Mouse (Mus musculus): ENCODE data around the gene Gm20458. TPM values are rescaled to one million over a fixed set of nuclear protein-coding genes. Genes with fewer than 3 reads are reported as not detected.

Gene Gm20458
- polyA plus RNA-seq, 1 experiment from 2014 or later: 3.2 TPM

GRCm38 (mm10) chr2:164537003-164537402, 76.2 kb downstream of the Gm20458 start:
- ATAC-seq (replicated peaks; ENCODE audit: low FRiP score): no peak
- H3K27me3 ChIP-seq (ENCODE audit: control insufficient read depth, insufficient read depth, low read length): no peaks in the 10 kb centered on the region
- no peak overlapping the region for H3K9ac ChIP-seq (ENCODE audit: low read length)
- no peaks in the 10 kb centered on the region for H3K9me3 ChIP-seq (ENCODE audit: control insufficient read depth, low read length)
- no peak overlapping the region for H3K4me2 ChIP-seq (ENCODE audit: low read depth, low read length, severe bottlenecking)
- no peak overlapping the region for H3K4me3 ChIP-seq (ENCODE audit: low read depth, low read length)
- H3K4me1 ChIP-seq (replicated peaks; ENCODE audit: control insufficient read depth, insufficient read depth, low read length): no peaks in the 10 kb centered on the region
- H3K27ac ChIP-seq (ENCODE audit: low read depth, low read length): no peak overlapping the region
- WGBS: 85% methylated on average over 4 of the region's 4 CpGs
- no peaks in the 10 kb centered on the region for H3K36me3 ChIP-seq (ENCODE audit: control insufficient read depth, insufficient read depth, low read length)
- DNase-seq (ENCODE audit: low spot score): no peak

Other genes with a start within 250 kb of the Gm20458 start
- gene Wfdc15b, start 239.3 kb upstream of the Gm20458 start, polyA plus RNA-seq (2014; fragmentation: Nextera tagmentation; extraction: Ambion mirVana): not detected in 2 replicates
- not detected in 2 replicates for gene Svs2, start 222.5 kb upstream of the Gm20458 start, polyA plus RNA-seq (2014; fragmentation: Nextera tagmentation; extraction: Ambion mirVana)
- gene Svs3b, start 204.3 kb upstream of the Gm20458 start, polyA plus RNA-seq (2014; fragmentation: Nextera tagmentation; extraction: Ambion mirVana): not detected in 2 replicates
- not detected in 2 replicates for gene Svs4, start 182.5 kb upstream of the Gm20458 start, polyA plus RNA-seq (2014; fragmentation: Nextera tagmentation; extraction: Ambion mirVana)
- gene Svs3a, start 171.7 kb upstream of the Gm20458 start, polyA plus RNA-seq (2014; fragmentation: Nextera tagmentation; extraction: Ambion mirVana): not detected in 2 replicates
- gene Svs6, start 144.2 kb upstream of the Gm20458 start, polyA plus RNA-seq (2014; fragmentation: Nextera tagmentation; extraction: Ambion mirVana): not detected in 2 replicates
- gene Svs5, start 128.2 kb upstream of the Gm20458 start, polyA plus RNA-seq (2014; fragmentation: Nextera tagmentation; extraction: Ambion mirVana): not detected in 2 replicates
- 0.31 and 0.32 TPM in 2 replicates for gene Slpi, start 71.9 kb upstream of the Gm20458 start, polyA plus RNA-seq (2014; fragmentation: Nextera tagmentation; extraction: Ambion mirVana)
- gene Rbpjl, start 57.8 kb upstream of the Gm20458 start, polyA plus RNA-seq (2014; fragmentation: Nextera tagmentation; extraction: Ambion mirVana): not detected in 2 replicates
- gene Matn4, start 55.8 kb upstream of the Gm20458 start, polyA plus RNA-seq (2014; fragmentation: Nextera tagmentation; extraction: Ambion mirVana): not detected in 2 replicates
- gene Sdc4, start 17.1 kb upstream of the Gm20458 start, polyA plus RNA-seq (2014; fragmentation: Nextera tagmentation; extraction: Ambion mirVana): 15.3 and 15.9 TPM in 2 replicates
- gene Sys1, start 4.0 kb upstream of the Gm20458 start, polyA plus RNA-seq (2014; fragmentation: Nextera tagmentation; extraction: Ambion mirVana): 63.4 and 71.2 TPM in 2 replicates
- not detected in 2 replicates for gene Trp53tg5, start 12.8 kb downstream of the Gm20458 start, polyA plus RNA-seq (2014; fragmentation: Nextera tagmentation; extraction: Ambion mirVana)
- gene Dbndd2, start 25.1 kb downstream of the Gm20458 start, polyA plus RNA-seq (2014; fragmentation: Nextera tagmentation; extraction: Ambion mirVana): 3.4 and 3.6 TPM in 2 replicates
- gene Pigt, start 36.6 kb downstream of the Gm20458 start, polyA plus RNA-seq (2014; fragmentation: Nextera tagmentation; extraction: Ambion mirVana): 51.3 and 60.3 TPM in 2 replicates
- 35.1 and 44.4 TPM in 2 replicates for gene Wfdc2, start 101.4 kb downstream of the Gm20458 start, polyA plus RNA-seq (2014; fragmentation: Nextera tagmentation; extraction: Ambion mirVana)
- gene Spint3, start 112.5 kb downstream of the Gm20458 start, polyA plus RNA-seq (2014; fragmentation: Nextera tagmentation; extraction: Ambion mirVana): not detected in 2 replicates
- gene Wfdc6a, start 124.5 kb downstream of the Gm20458 start, polyA plus RNA-seq (2014; fragmentation: Nextera tagmentation; extraction: Ambion mirVana): not detected in 2 replicates
- gene Eppin, start 132.6 kb downstream of the Gm20458 start, polyA plus RNA-seq (2014; fragmentation: Nextera tagmentation; extraction: Ambion mirVana): not detected in 2 replicates
- gene Wfdc6b, start 152.6 kb downstream of the Gm20458 start, polyA plus RNA-seq (2014; fragmentation: Nextera tagmentation; extraction: Ambion mirVana): not detected in 2 replicates
- gene Wfdc8, start 152.7 kb downstream of the Gm20458 start, polyA plus RNA-seq (2014; fragmentation: Nextera tagmentation; extraction: Ambion mirVana): not detected in 2 replicates
- gene Wfdc16, start 177.8 kb downstream of the Gm20458 start, polyA plus RNA-seq (2014; fragmentation: Nextera tagmentation; extraction: Ambion mirVana): not detected in 2 replicates
- gene Wfdc10, start 195.1 kb downstream of the Gm20458 start, polyA plus RNA-seq (2014; fragmentation: Nextera tagmentation; extraction: Ambion mirVana): not detected in 2 replicates
- gene Wfdc9, start 195.6 kb downstream of the Gm20458 start, polyA plus RNA-seq (2014; fragmentation: Nextera tagmentation; extraction: Ambion mirVana): not detected in 2 replicates
- not detected in 2 replicates for gene Wfdc11, start 213.1 kb downstream of the Gm20458 start, polyA plus RNA-seq (2014; fragmentation: Nextera tagmentation; extraction: Ambion mirVana)
- gene Wfdc13, start 224.1 kb downstream of the Gm20458 start, polyA plus RNA-seq (2014; fragmentation: Nextera tagmentation; extraction: Ambion mirVana): not detected in 2 replicates
- gene Spint4, start 237.5 kb downstream of the Gm20458 start, polyA plus RNA-seq (2014; fragmentation: Nextera tagmentation; extraction: Ambion mirVana): not detected in 2 replicates

Data from forebrain, embryonic 11.5 days (tissue).